Mouse (Mus musculus) myocyte (in vitro differentiated cells): ENCODE data around the gene Tmf1. TPM values are rescaled to one million over a fixed set of nuclear protein-coding genes. Genes with fewer than 3 reads are reported as not detected.

Experiments
- H3K27me3 ChIP-seq: one replicate; pipeline ENCODE4 v1.6.1; 2011; ENCODE audit not compliant: control insufficient read depth, insufficient read depth, insufficient read length
- H3K36me3 ChIP-seq: one replicate; pipeline ENCODE4 v1.6.1; 2011; ENCODE audit not compliant: control insufficient read depth, insufficient read depth
- H3K4me2 ChIP-seq: one replicate; pipeline ENCODE4 v1.6.1; 2011; ENCODE audit warnings: low read depth, control low read depth
- H3K4me3 ChIP-seq: one replicate; pipeline ENCODE4 v1.5.1; 2011; ENCODE audit warnings: mild to moderate bottlenecking, control low read depth, moderate library complexity
- H3K79me2 ChIP-seq: one replicate; pipeline ENCODE4 v1.6.1; 2011; ENCODE audit not compliant: control insufficient read depth, insufficient read depth
- H3ac ChIP-seq: one replicate; pipeline ENCODE4 v1.6.1; 2011; ENCODE audit not compliant: control insufficient read depth, insufficient read length
- CEBPB ChIP-seq: IDR thresholded peaks from 2 replicates; pipeline ENCODE4 v1.6.1; 2011; ENCODE audit warnings: mild to moderate bottlenecking, moderate library complexity; ENCODE audit not compliant: poor library complexity, insufficient read depth, severe bottlenecking
- E2F4 ChIP-seq: IDR thresholded peaks from one replicate; pipeline ENCODE4 v1.6.1; 2011; ENCODE audit warnings: mild to moderate bottlenecking, control low read depth, moderate library complexity; ENCODE audit not compliant: insufficient read depth
- MAX ChIP-seq: IDR thresholded peaks from one replicate; pipeline ENCODE4 v1.6.1; 2011; ENCODE audit warnings: low read depth, mild to moderate bottlenecking, control low read depth
- MYOD1 ChIP-seq, 3 experiments: IDR thresholded peaks; one replicate each; pipeline ENCODE4 v1.6.1; 2011; ENCODE audit warnings: control low read depth in 2 of 3, low read depth in 2 of 3, mild to moderate bottlenecking in 2 of 3, moderate library complexity in 1 of 3; ENCODE audit not compliant: insufficient read length in 2 of 3, control insufficient read depth in 1 of 3
- MYOG ChIP-seq, 3 experiments: IDR thresholded peaks; one replicate each; pipeline ENCODE4 v1.6.1; 2011; ENCODE audit warnings: control low read depth in 2 of 3, low read depth in 2 of 3, mild to moderate bottlenecking in 2 of 3; ENCODE audit not compliant: insufficient read length in 2 of 3, control insufficient read depth in 1 of 3, insufficient read depth in 1 of 3
- POLR2A ChIP-seq: IDR thresholded peaks from one replicate; pipeline ENCODE4 v1.6.1; 2011; ENCODE audit warnings: low read depth, mild to moderate bottlenecking, control low read depth, moderate library complexity; ENCODE audit not compliant: insufficient read length
- POLR2AphosphoS2 ChIP-seq: IDR thresholded peaks from one replicate; pipeline ENCODE4 v1.6.1; 2011; ENCODE audit warnings: low read depth, control low read depth; ENCODE audit not compliant: insufficient read length
- REST ChIP-seq: IDR thresholded peaks from one replicate; pipeline ENCODE4 v1.6.1; 2011; ENCODE audit warnings: mild to moderate bottlenecking, control low read depth, moderate library complexity; ENCODE audit not compliant: insufficient read depth, insufficient read length
- SRF ChIP-seq: IDR thresholded peaks from one replicate; pipeline ENCODE4 v1.6.1; 2011; ENCODE audit warnings: low read depth; ENCODE audit not compliant: control insufficient read depth, insufficient read length
- TCF12 ChIP-seq: IDR thresholded peaks from one replicate; pipeline ENCODE4 v1.6.1; 2011; ENCODE audit warnings: mild to moderate bottlenecking, control low read depth; ENCODE audit not compliant: poor library complexity, insufficient read depth, severe bottlenecking
- TCF3 ChIP-seq: IDR thresholded peaks from one replicate; pipeline ENCODE4 v1.6.1; 2011; ENCODE audit warnings: low read depth, control low read depth; ENCODE audit not compliant: insufficient read length
- USF1 ChIP-seq: IDR thresholded peaks from one replicate; pipeline ENCODE4 v1.6.1; 2011; ENCODE audit warnings: low read depth, mild to moderate bottlenecking, control low read depth, moderate library complexity
- polyA plus RNA-seq: library from polyadenylated mRNA; unstranded; fragments of >200 nt; fragmentation: generic; extraction: Trizol; gene quantifications from one replicate; pipeline ENCODE4 v1.2.1, GENCODE M21; 2012; ENCODE audit warnings: missing spikeins

The Tmf1 gene
- polyA plus RNA-seq, 1 experiment: 11.7 TPM

DNA sequence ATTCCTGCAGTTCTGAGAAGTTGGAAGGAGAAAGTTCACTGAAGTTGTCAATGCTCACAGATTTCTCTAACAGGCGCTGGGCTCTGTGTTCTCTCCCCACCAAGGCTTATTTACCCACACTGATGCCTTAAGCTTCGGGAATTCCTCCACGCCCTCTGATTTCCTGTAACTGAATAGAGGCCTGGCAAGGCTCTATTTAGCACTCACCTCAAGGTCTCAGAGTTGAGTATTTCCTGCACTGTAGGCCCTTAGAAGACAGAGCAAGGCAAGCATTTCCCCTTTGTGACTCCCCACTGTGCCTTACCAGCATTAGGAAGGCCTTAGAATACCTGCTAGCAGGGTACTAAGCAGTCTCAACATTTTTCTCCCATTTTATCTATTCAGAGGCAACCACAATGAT is 29.5 kb upstream of the Tmf1 start:
- Histone ChIP-seq H3K27me3 (no peaks in the 10 kb centered on the region), H3K4me2 (peak overlapping the region; percentile 19), H3K36me3 (no peaks in the 10 kb centered on the region), H3K79me2 (peaks cover 44% of the 10 kb centered on the region), H3K4me3 (no peak overlapping the region), H3ac (no peak overlapping the region)
- TF ChIP-seq TCF3 (no peak), SRF (no peak)

DNA sequence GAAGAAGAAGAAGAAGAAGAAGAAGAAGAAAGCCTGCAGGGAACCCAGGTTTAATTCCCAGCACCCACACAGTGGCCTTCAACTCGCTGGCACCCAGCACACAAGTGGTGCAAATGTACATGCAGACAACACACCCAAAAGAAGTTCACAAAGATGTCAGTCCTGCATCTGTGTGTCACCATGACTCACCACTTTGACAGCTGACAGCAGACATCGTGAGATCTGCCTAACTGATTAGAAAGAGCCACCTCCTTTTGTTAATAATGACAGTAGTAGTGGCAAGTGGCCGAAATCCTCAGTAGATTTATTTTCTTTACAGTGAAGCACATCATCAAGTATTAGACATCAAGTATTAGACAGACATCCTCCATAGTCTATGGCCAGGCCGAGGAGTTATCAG is 28.2 kb upstream of the Tmf1 start:
- H3K4me3 ChIP-seq: no peak overlapping the region
- no peak for TF ChIP-seq CEBPB
- TF ChIP-seq MYOD1 (IDR thresholded peaks at IDR 0.05; ENCODE audit: control insufficient read depth in 1 of 3, insufficient read length in 2 of 3, low read depth in 2 of 3): peak in 2 of 3 experiments; percentile 60 to 83
- TF ChIP-seq TCF3: peak; percentile 20
- peak; percentile 10 for TF ChIP-seq TCF12
- peak in 2 of 3 experiments; percentile 3 to 76 for TF ChIP-seq MYOG (IDR thresholded peaks at IDR 0.05; ENCODE audit: control insufficient read depth in 1 of 3, insufficient read depth in 1 of 3, insufficient read length in 2 of 3, low read depth in 2 of 3)
- no peak for TF ChIP-seq SRF
- TF ChIP-seq USF1: no peak
- TF ChIP-seq POLR2AphosphoS2: no peak
- peaks cover 9% of the 10 kb centered on the region for H3K36me3 ChIP-seq
- H3K27me3 ChIP-seq: no peaks in the 10 kb centered on the region
- H3K4me2 ChIP-seq: peak overlapping the region; percentile 20
- peaks cover 44% of the 10 kb centered on the region for H3K79me2 ChIP-seq
- H3ac ChIP-seq: no peak overlapping the region

- Histone ChIP-seq H3K79me2 (peaks cover 47% of the 10 kb centered on the region), H3K4me3 (peak within 1 kb of the TSS; percentile 62), H3ac (peak within 1 kb of the TSS; percentile 40), H3K27me3 (no peaks in the 10 kb centered on the region), H3K4me2 (peak within 1 kb of the TSS; percentile 85), H3K36me3 (peaks cover 13% of the 10 kb centered on the region)
- TF ChIP-seq MYOG (IDR thresholded peaks at IDR 0.05; ENCODE audit: control insufficient read depth in 1 of 3, insufficient read depth in 1 of 3, insufficient read length in 2 of 3, low read depth in 2 of 3) (peak in 1 of 3 experiments; percentile 24), SRF (no peak), TCF3 (no peak), E2F4 (peak; percentile 13), MYOD1 (IDR thresholded peaks at IDR 0.05; ENCODE audit: control insufficient read depth in 1 of 3, insufficient read length in 2 of 3, low read depth in 2 of 3) (no peak), CEBPB (no peak), TCF12 (no peak), USF1 (no peak), REST (peak; percentile 4), MAX (no peak), POLR2A (peak; percentile 84), POLR2AphosphoS2 (peak; percentile 71)
These were observed 26.5 kb upstream of the Tmf1 start, which contains the start of gene Uba3 for GRCm38 (mm10) chr6:97205439-97205885. Gene Uba3 (minus strand): TSS chr6:97205647.

DNA sequence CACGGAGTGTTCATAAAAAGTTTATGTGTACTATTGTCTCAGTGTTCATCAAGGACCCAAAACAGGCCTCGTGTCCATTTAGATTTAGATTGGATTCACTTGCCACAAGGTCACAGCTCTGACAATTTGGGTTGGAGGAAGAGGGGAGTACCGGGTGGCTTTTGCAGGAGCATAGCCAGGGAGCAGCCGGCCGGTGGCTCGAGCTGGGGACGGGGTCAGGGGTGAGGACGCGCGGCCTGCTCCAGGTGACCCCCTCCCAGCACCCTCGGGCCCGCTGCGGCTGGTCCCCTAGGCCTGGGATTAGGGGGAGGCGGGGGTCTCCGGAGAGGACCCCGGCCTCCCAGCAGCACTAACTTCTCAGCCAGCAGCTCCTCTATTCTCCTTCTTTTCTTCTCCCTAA is 26.0 kb upstream of the Tmf1 start:
- TF ChIP-seq E2F4: no peak
- peak overlapping the region; percentile 40 for H3ac ChIP-seq
- H3K4me3 ChIP-seq: peak overlapping the region; percentile 62
- H3K27me3 ChIP-seq: no peaks in the 10 kb centered on the region
- H3K4me2 ChIP-seq: peak overlapping the region; percentile 85
- H3K79me2 ChIP-seq: peaks cover 52% of the 10 kb centered on the region
- peaks cover 13% of the 10 kb centered on the region for H3K36me3 ChIP-seq

GRCm38 (mm10) chr6:97204252-97204869 is 25.4 kb upstream of the Tmf1 start:
- Histone ChIP-seq H3K79me2 (peaks cover 58% of the 10 kb centered on the region), H3K36me3 (peaks cover 13% of the 10 kb centered on the region), H3ac (peak overlapping the region; percentile 40), H3K27me3 (no peaks in the 10 kb centered on the region), H3K4me2 (peak overlapping the region; percentile 85), H3K4me3 (peak overlapping the region; percentile 62)
- TF ChIP-seq POLR2A (no peak), SRF (no peak), MYOD1 (IDR thresholded peaks at IDR 0.05; ENCODE audit: control insufficient read depth in 1 of 3, insufficient read length in 2 of 3, low read depth in 2 of 3) (no peak), TCF12 (no peak), REST (no peak), POLR2AphosphoS2 (no peak), CEBPB (peak; percentile 65; the same call in 1 of the 2 replicates), E2F4 (no peak), TCF3 (no peak), MYOG (IDR thresholded peaks at IDR 0.05; ENCODE audit: control insufficient read depth in 1 of 3, insufficient read depth in 1 of 3, insufficient read length in 2 of 3, low read depth in 2 of 3) (no peak), USF1 (no peak), MAX (peak; percentile 1)

- H3ac ChIP-seq: no peak overlapping the region
- no peaks in the 10 kb centered on the region for H3K27me3 ChIP-seq
- peak overlapping the region; percentile 35 for H3K4me2 ChIP-seq
- peaks cover 26% of the 10 kb centered on the region for H3K36me3 ChIP-seq
- no peak overlapping the region for H3K4me3 ChIP-seq
- no peak for TF ChIP-seq MYOD1 (IDR thresholded peaks at IDR 0.05; ENCODE audit: control insufficient read depth in 1 of 3, insufficient read length in 2 of 3, low read depth in 2 of 3)
- no peak for TF ChIP-seq USF1
- TF ChIP-seq CEBPB: no peak
- no peak for TF ChIP-seq REST
- TF ChIP-seq MYOG (IDR thresholded peaks at IDR 0.05; ENCODE audit: control insufficient read depth in 1 of 3, insufficient read depth in 1 of 3, insufficient read length in 2 of 3, low read depth in 2 of 3): no peak
- no peak for TF ChIP-seq POLR2A
- TF ChIP-seq SRF: no peak
- TF ChIP-seq TCF3: no peak
- no peak for TF ChIP-seq POLR2AphosphoS2
- no peak for TF ChIP-seq E2F4
- TF ChIP-seq MAX: no peak
- TF ChIP-seq TCF12: no peak
- H3K79me2 ChIP-seq: peaks cover 77% of the 10 kb centered on the region
These were observed 23.6 kb upstream of the Tmf1 start for GRCm38 (mm10) chr6:97202477-97202876.
